Mouse (Mus musculus) urinary bladder, postnatal 4 days (tissue): ENCODE results near the gene Clic1.
"Not testable (repeated sequence)": the region's sequence is repeated elsewhere in the genome, so short reads cannot be mapped to it uniquely, and the experiment has no call there.

Source experiments
- DNase-seq, 2 experiments: peaks; one replicate each; pipeline ENCODE4 v3.0.0; 2021 to 2022; ENCODE audit warnings: low spot score in 2 of 2

The Clic1 gene

DNA sequence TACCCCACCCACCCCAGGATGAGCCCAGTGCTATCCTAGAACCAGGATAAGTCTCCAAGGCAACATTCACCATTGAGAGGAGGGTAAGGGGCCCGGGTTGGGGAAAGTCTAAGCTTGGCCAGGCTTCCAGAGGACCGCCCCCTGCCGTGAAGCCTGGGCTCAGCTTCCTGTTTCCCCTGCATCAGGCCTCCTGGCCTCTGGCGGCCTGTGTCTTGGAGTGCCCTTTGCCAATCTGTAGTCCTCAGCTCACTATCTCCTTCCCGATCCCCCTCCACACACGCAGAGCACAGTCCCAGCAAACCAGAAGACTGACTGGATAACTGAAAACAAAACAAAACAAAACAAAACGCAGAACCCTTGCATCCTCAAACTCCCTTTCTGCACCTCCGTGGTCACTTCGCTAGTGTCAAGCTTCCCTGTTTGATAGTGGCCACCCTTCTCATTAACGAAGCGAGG lies at the start of gene Clic1:
Clic1 (plus strand) TSS at position 406 of the 456 bp plus-strand sequence.
- DNase-seq: peak; percentile 74 to 79

DNA sequence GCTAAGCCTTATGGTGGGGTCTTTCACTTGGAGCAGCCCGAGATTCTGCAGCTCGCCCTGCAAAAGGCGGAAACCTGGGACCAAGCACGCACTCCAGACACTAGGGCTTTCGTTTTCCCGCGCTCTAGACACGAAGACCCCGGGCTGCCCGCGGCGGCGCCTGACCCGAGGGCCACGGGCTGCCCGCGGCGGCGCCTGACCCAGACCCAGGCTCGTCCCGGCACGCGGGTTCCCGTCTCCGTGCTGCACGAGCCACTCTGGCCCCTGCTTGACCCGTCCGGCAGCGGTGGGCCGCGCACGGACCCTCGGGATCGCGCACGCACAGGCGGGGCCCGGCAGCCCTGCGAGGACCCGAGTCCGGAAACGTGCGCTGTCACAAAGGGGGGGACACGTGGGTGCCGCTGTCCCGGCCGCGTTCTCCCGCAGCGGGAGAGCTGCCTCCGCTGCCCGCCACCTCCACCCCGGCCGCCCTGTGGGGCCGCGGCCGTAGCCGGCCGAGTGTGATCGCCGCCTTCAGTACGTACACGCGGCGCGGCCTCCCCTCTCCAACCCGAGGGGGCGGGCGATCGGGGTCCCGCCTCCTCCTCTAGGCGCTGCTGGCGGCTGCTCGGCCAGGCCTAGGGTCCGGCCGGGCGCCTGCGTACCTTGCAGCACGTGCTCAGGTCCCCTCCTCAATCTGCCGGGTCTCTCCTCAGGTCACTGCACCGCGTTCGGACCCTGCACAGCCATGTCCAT lies 48.9 kb upstream of the Clic1 start, which contains the start of gene Vars:
Vars (plus strand) TSS at position 271 of the 735 bp plus-strand sequence.
- peak; percentile 87 to 89 for DNase-seq

DNA sequence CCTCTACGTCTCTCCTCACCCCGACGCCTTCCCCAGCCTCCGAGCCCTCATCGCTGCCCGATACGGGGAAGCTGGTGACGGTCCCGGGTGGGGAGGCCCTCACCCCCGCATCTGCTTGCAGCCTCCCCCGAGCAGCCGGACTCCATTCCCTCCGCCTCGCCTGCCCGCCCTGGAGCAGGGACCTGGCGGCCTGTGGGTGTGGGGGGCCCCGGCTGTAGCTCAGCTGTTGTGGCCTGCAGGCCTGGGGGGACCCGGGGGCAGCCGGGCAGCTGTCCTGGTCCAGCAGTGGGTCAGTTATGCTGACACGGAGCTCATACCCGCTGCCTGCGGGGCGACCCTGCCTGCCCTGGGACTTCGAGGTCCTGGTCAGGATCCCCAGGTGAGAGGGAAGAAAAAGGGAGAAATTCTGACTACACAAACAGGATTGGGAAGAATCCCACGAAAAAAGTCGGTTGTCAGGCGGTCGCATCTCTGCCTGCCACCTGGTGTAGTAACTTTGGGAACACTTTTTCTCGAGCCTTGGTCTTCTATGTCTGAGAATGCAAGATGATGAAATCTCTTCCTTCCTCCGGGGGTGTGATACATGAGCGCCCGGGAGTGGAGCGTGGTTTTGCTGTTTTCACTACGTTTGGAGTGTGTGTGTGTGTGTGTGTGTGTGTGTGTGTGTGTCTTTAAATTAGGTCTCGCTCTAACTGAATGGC lies 48.2 kb upstream of the Clic1 start:
- no peak for DNase-seq

DNA sequence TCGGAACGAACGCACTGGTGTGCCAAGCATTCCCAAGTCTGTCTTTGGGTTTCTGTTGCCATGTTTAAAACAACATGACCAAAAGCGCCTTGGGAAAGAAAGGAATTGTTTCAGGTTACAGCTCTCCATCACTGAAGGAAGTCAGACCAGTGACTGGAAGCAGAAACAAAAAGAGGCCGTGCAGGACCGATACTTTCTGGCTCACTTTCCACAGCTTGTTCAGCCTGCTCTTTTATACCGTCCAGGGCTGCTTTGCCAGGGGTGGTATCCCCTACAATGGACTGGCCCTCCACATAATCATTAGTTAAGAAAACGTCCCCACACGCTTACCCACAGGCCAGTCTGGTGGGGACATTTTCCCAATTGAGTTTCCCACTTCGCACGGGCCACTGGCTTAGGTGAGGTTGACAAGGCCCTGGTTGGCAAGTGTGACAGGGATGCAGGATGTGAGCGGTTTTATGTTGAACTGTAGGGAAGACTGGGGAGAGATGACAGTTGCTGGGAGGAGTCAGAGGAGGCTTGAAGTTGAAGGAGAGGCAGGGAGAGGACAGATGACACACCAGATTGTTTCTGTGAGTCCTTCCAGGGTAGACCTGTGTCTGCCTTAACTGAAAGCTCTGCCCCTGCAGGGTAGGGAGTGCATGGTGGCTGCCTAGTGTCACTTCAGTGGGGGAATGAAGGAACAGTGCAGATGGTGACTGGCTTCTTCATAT lies 47.5 kb upstream of the Clic1 start:
- DNase-seq: no peak

DNA sequence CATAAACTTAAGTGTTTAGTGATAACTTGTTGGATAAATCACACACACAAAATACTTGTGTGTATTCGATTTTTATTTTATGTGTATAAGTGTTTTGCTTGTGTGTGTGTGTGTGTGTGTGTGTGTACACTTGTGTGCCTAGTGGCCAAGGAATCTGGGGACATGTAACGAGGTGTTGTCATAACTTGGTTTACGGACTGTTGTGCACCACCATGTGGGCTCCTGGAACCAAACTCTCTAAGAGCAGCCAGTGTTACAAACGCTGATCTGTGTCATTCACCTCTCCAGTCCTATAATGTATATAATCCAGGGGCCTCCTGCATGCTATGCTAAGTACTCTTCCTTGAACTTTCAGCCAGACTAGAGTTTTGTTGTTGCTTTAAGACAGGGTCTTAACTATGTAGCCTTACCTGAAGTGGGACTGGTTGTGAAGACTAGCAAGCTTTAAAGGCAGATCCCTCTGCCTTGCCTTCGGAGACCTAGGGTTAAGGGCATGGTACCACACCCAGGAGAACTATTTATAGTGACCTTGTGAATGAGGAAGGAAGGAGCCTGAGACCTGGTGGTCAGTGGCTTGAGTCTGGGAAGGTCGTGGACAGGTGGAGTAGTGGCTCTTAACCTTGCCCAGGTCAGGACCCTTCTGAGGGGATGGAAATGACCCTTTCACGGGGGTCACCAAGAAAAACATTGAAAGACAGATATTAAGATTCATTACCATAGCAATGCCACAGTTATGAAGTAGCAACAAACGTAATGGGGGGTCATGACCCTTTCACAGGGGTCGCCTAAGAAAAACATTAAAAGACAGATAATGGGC lies 46.5 kb upstream of the Clic1 start:
- no peak for DNase-seq

DNA sequence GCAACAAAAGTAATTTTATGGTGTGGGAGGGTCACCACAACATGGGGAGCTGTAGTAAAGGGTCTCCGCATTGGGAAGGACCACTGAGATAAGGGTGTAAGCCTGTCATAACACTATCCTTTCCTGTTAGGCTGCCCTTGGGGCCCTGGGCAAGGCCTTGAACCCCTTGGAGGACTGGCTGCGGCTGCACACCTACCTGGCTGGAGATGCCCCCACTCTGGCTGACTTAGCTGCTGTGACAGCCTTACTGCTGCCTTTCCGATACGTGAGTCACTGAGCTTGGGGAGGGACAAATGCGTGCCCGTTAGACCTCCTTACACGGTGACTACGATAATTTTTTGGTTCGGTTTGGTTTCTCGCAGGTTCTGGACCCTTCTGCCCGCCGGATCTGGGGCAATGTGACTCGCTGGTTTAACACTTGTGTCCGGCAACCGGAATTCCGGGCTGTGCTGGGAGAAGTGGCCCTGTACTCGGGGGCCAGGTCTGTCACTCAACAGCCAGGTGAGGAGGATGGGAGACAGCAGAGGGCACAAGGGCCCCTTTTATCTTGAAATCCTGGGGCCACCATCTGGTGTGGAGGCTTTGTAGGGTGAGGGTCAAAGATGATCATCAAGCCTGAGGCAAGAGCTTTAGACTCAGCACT lies 45.6 kb upstream of the Clic1 start:
- peak in 1 of 2 experiments; percentile 57 for DNase-seq

DNA sequence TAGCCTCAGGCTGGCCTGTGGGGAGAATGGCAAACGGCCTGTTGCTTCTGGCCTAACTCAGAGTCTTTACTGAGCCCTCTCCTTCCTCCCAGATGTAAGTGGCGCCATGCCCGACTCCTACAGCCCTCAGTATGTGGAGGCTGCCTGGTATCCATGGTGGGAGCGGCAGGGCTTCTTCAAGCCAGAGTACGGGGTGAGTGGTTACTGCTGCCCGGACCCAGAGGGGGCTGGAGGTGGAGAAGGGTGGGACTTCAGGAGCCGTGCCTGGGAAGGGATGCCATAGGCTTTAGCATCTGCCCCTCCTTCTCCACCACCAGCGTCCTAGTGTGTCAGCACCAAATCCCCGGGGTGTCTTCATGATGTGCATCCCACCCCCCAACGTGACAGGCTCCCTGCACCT lies 44.6 kb upstream of the Clic1 start:
- peak in 1 of 2 experiments; percentile 58 for DNase-seq

DNA sequence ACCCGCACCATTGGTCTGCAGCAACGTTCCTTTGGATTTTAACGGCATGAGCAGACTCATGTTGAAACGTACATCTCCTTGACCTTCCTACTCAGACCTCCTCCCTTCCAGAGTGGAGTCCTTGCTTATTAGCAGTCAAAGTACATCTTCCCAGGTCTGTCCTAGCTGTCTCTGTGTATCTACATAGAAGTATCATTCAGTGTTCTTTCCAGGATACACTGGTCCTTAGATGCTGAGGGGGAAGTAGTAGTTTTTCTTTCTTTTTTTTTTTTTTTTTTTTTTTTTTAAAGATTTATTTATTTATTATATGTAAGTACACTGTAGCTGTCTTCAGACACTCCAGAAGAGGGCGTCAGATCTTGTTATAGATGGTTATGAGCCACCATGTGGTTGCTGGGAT lies 43.9 kb upstream of the Clic1 start:
- DNase-seq: not testable (repeated sequence)

DNA sequence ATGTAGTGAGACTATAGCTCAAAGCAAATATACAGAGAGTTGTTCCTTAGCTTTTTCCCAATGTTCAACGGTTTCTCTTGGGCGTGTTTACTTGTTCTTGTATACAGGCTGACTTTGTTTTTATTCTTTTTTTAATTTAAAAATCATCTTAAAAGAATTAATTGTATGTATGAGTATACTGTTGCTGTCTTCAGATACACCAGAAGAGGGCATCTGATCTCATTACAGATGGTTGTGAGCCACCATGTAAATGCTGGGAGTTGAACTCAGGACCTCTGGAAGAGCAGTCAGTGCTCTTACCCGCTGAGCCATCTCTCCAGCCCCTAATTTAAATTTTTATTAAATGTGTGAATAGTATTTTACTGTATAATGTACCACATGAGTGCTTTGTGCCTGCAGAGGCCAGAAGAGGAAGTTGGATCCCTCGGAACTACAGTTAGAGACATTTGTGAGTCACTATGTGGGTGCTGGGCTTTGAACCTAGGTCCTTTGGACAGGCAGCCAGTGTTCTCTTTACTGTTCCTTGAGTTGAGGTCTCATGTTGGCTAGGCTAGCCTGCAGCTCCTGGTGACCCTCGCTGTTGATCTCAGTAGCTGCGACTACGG lies 42.3 kb upstream of the Clic1 start:
- no peak for DNase-seq

DNA sequence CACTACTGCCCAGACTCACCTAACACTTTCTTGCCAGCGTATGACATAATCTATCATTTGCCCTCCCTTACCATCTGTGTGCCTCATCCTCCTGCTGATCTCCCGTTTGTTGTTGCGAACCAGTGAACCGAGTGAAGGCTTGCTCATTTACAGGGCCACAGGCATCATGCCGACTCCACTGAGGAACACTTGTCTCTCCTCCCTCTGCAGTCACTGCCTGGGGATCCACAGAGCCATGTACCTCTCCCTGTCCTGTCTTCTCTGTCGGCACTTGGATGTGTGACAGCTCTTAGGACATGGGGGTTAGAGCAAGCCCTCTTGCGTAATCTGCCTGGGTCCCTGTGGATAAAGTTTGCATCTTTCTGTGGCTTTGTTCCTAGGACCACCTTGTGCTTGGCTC lies 40.2 kb upstream of the Clic1 start:
- no peak for DNase-seq

DNA sequence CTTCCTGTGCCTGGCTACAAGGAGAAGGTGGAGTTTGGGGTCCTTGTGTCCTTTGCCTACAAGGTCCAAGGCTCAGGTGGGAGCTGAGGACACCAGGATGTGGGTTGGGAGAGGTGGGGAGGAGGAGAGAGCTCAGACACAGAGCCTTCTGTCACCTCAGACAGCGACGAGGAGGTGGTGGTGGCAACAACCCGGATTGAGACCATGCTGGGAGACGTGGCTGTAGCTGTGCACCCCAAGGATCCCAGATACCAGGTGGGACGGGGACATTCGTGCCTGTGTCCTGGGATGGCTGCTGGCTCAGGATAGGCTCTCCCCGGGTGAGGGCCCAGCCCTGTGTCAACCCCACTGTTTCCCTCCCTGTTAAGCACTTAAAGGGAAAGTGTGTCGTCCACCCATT lies 38.3 kb upstream of the Clic1 start:
- peak in 1 of 2 experiments; percentile 57 for DNase-seq

DNA sequence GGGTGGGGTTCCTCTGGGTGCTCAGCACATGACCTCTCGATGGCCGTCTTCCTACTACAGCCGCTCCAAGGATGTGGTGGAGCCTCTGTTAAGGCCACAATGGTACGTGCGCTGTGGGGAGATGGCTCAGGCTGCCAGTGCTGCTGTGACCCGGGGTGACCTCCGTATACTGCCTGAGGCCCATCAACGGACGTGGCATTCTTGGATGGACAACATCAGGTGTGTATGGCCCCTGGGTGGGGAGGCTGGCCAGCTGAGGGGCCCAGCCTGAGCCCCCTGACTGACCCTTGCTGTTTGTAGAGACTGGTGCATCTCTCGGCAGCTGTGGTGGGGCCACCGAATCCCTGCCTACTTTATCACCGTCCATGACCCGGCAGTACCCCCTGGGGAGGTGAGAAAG lies 37.3 kb upstream of the Clic1 start:
- no peak for DNase-seq

DNA sequence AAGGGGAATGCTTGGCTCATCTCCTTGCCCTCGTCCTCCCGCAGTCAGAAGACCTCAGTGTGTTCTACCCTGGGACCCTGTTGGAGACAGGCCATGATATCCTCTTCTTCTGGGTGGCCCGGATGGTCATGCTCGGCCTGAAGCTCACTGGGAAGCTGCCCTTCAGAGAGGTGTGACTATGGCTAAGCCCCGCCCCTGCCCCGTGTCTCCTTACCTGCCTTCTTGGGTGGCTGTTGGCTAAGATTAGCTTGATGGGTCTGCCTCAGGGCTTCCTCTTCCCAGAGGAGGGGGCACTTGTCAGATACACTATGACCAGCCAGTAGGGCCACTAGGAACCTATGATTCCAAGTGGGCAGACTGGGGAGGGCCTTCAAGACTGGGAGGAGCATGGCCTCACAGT lies 36.5 kb upstream of the Clic1 start:
- DNase-seq: no peak

DNA sequence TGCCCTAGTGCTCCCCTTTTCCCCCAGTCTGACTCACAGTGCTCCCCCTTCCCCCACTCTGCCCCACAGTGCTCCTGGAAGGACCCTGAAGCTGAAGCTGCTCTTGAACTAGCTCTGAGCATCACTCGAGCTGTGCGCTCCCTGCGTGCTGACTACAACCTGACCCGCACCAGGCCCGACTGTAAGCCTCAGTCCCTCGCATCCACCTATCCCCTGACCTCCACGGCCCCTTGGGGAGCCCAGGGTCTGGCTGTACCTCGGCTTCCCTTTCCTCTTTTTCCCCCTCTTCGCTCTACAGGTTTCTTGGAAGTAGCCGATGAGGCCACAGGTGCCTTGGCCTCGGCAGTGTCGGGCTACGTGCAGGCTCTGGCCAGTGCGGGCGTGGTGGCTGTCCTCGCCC lies 34.5 kb upstream of the Clic1 start:
- no peak for DNase-seq

DNA sequence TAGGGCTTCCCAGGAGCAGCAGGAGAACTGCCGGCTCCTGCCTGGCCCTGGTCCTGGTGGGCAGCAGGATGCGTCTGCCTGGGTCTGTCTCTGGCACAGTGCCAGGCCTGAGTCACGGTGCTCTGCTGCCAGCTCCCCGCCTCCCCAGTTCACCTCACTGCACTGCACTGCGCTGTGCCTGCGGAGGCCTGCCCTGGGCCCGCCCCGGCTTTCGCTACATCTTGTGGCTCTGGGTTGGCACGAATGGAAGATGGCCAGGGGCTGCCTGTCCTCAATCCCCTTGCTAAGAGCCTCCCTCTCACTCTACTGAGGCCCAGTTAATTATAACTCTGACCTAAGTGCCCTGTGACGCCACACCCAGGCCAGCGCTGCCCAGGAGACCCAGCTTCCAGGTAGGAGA lies 33.4 kb upstream of the Clic1 start, which contains the start of gene Vwa7:
Vwa7 (plus strand) TSS at position 204 of the 400 bp plus-strand sequence.
- peak in 1 of 2 experiments; percentile 43 for DNase-seq

DNA sequence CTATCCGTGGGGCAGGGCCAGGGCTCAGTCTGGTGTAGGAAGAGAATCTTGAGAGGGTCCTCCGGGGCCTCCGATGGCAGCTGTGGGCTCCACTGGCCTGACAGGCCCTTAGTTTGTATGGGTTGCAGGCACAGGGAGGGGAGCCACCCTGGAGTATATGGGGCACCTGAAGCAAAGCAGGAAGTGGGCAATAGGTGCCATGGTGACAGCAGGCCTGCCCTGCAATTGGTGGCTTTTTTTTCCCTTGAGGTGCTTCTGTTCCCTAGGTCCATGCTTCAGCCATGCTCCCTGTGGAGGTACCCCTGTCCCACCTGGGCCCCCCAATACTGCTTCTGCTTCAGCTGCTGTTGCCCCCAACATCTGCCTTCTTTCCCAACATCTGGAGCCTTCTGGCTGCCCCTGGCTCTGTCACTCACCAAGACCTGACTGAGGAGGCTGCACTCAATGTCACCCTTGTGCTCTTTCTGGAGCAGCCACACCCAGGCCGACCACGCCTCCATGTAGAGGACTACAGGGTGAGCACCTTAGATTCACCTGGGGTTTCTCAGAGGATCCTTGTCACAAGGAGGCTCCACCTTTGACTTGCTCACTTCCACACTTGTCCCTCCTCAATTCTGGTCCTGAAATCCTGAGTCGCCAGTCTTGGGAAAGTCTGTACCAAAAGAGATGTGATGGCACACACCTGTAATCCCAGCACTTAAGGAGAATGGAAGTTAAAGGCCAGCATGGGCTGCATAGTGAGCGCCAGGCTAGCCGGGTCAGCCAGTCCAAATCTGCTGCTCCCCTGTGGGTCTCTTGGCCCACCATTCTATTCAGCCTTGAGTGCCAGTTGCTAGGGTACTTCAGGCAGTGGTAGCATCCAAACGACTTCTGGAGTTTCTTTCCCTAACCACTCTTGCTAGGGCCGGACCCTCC lies 32.7 kb upstream of the Clic1 start:
- DNase-seq: no peak

DNA sequence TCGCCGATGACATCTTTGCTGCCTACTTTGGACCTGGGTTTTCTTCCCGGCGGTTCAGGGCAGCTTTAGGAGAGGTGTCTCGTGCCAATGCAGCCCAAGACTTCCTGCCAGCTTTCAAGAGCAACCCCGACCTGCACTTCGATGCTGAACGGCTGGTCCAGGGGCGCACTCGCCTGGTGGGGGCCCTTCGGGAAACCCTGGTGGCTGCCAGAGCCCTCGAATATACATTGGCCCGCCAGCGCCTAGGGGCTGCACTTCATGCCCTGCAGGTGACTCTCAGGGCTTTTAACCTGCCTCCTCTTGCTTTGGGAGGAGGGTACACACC lies 32.1 kb upstream of the Clic1 start:
- DNase-seq: no peak

DNA sequence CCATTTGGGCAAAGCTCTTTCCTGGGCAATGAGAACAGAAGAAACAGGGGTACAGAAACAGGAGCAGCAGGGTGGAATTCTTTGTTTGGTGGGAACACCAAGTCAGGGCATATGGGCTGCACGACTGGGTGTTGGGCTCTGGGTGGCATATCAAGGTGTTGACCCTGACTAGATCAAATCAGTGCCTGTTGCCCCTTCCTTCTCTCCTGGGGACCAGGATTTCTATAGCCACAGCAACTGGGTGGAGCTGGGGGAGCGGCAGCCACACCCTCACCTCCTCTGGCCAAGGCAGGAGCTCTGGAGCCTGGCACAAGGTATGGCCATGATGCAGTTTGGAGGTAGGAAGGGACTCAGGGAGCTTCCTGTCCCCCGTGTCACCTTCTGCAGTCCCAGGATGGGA lies 31.6 kb upstream of the Clic1 start:
- no peak for DNase-seq

DNA sequence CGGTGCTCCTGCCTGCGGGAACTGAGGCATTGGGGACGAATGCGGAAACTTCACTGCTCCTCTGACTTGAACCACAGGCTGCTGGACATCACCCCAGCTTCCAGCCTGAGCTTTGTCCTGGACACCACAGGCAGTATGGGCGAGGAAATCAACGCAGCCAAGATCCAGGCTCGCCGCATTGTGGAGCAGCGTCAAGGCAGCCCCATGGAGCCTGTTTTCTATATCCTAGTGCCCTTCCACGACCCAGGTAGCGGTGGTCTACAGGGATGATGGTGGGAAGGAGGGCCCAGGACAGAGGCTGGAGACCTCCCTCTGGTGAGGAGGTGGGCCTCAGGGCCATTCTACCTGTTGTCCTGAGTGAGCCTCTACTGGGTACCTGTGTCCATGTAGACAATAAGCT lies 29.9 kb upstream of the Clic1 start:
- DNase-seq: no peak

DNA sequence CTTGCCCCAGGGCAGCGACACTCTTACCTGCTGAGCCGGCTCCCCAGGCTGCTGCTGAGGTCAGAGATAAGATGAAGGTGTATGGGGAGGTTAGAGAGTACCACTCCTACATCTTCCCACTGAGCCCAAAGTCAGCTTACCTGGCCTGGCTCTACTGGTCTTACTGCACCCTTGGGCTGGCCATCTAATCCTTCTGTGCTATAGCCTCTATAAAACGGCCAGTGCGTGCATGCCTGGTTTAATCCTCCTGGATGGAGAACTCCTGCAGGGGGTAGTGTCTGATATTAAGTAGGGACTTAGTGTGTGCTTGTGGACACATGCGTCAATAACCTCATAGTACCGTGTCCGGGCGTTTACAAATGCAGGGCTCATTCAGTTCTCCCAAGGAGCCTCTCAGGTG lies 29.2 kb upstream of the Clic1 start:
- no peak for DNase-seq
